Mouse (Mus musculus): ENCODE measurements around the gene Pnck. TPM values are rescaled to one million over a fixed set of nuclear protein-coding genes. Genes with fewer than 3 reads are reported as not detected.

Pnck gene
- polyA plus RNA-seq, 2 experiments = 0.89 to 0.96 TPM

DNA sequence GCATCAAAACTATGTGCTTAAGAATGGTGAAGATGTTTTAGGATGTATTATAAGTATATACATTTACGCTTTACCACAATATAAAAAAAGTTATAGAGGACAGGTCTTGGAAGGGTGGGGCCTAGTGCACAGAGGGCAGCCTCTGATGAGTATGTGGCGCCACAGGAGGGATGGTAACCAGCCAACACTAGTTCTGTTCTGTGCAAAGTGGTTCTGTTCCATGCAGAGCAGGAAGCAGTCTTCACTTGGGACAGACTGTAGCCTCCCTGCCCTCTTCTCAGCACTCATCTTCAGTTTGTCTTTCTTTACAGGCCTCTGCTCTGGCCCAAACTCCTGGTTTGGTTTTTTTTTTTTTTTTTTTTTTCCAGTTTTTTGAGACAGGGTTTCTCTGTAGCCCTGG lies 24.2 kb upstream of the Pnck start:
- no peak overlapping the region for H3K4me2 ChIP-seq (ENCODE audit: low read depth)
- no peaks in the 10 kb centered on the region for H3K9me3 ChIP-seq (ENCODE audit: control insufficient read depth, low read length)
- H3K4me3 ChIP-seq (ENCODE audit: insufficient read depth in 1 of 2, low read depth in 2 of 2, low read length in 2 of 2) = no peak overlapping the region
- no peak overlapping the region for H3K27ac ChIP-seq
- DNase-seq (ENCODE audit: low read depth in 3 of 3, low spot score in 3 of 3) (no peak), ATAC-seq (ENCODE audit: insufficient read depth) (no peak)
- H3K36me3 ChIP-seq (replicated peaks; ENCODE audit: control insufficient read depth, insufficient read depth, low read depth) = 0 out of 2 replicates have a peak, but pooled peaks cover under 1% of the 10 kb centered on the region
- H3K27me3 ChIP-seq (ENCODE audit: control insufficient read depth, insufficient read depth, low read length) = no peaks in the 10 kb centered on the region
- no peak for TF ChIP-seq CTCF (IDR thresholded peaks at IDR 0.05; ENCODE audit: low read depth)
- TF ChIP-seq EP300 (IDR thresholded peaks at IDR 0.05; ENCODE audit: low read depth) = no peak
- no peaks in the 10 kb centered on the region for H3K4me1 ChIP-seq (replicated peaks; ENCODE audit: control insufficient read depth in 2 of 2, insufficient read depth in 2 of 2, low read length in 1 of 2)
- H3K9ac ChIP-seq (replicated peaks) = no peak overlapping the region
- WGBS (ENCODE audit: insufficient replicate concordance) = 57% methylated on average over 2 of the region's 2 CpGs

DNA sequence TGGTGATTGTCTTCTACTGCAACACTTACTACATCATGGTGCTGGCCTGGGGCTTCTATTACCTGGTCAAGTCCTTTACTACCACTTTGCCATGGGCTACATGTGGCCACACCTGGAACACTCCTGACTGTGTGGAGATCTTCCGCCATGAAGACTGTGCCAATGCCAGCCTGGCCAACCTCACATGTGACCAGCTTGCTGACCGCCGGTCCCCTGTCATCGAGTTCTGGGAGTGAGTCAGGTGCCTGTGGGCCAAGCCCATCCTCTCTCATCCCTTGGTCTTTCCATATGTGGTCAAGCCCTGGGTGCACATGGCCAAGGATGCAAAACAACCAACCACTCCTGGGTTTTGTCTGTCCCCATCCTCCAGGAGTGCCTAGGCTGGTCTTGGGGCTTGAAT lies 16.8 kb upstream of the Pnck start:
- TF ChIP-seq CTCF (IDR thresholded peaks at IDR 0.05; ENCODE audit: low read depth) (no peak), EP300 (IDR thresholded peaks at IDR 0.05; ENCODE audit: low read depth) (no peak)
- H3K9me3 ChIP-seq (ENCODE audit: control insufficient read depth, low read length) = no peaks in the 10 kb centered on the region
- no peak overlapping the region for H3K4me3 ChIP-seq (ENCODE audit: insufficient read depth in 1 of 2, low read depth in 2 of 2, low read length in 2 of 2)
- H3K27ac ChIP-seq = no peak overlapping the region
- no peak overlapping the region for H3K4me2 ChIP-seq (ENCODE audit: low read depth)
- DNase-seq (ENCODE audit: low read depth in 3 of 3, low spot score in 3 of 3) (no peak), ATAC-seq (ENCODE audit: insufficient read depth) (no peak)
- H3K4me1 ChIP-seq (replicated peaks; ENCODE audit: control insufficient read depth in 2 of 2, insufficient read depth in 2 of 2, low read length in 1 of 2) = no peaks in the 10 kb centered on the region; a peak in 1 of 4 replicates
- H3K27me3 ChIP-seq (ENCODE audit: control insufficient read depth, insufficient read depth, low read length) = peaks cover 22% of the 10 kb centered on the region
- WGBS (ENCODE audit: insufficient replicate concordance) = 73% methylated on average over 4 of the region's 4 CpGs
- H3K9ac ChIP-seq (replicated peaks) = no peak overlapping the region
- H3K36me3 ChIP-seq (replicated peaks; ENCODE audit: control insufficient read depth, insufficient read depth, low read depth) = no peaks in the 10 kb centered on the region

DNA sequence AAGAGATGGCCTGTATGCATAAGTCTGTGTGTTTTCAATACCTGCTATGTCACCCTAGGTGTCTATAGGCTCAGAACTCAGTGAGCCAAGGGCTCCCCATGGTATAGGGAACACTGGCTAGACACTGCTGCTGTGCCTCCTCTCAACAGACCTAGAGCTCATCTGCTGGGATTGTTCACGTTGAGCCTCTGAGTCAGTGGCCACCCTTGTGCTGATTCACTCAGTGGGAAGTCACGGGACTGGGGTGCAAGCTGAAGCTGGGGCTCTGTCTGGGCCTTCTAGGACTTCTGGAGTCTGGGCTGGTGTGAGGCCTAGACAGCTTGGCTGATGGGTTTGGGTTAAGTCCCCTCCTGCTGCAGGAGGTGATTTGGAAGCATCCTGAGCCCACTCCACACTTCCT lies 15.3 kb upstream of the Pnck start:
- WGBS (ENCODE audit: insufficient replicate concordance) = 35% methylated on average over 2 of the region's 2 CpGs
- no peak for TF ChIP-seq EP300 (IDR thresholded peaks at IDR 0.05; ENCODE audit: low read depth)
- no peak for TF ChIP-seq CTCF (IDR thresholded peaks at IDR 0.05; ENCODE audit: low read depth)
- Histone ChIP-seq H3K9me3 (ENCODE audit: control insufficient read depth, low read length) (no peaks in the 10 kb centered on the region), H3K4me3 (ENCODE audit: insufficient read depth in 1 of 2, low read depth in 2 of 2, low read length in 2 of 2) (no peak overlapping the region), H3K4me1 (replicated peaks; ENCODE audit: control insufficient read depth in 2 of 2, insufficient read depth in 2 of 2, low read length in 1 of 2) (no peaks in the 10 kb centered on the region; a peak in 1 of 4 replicates), H3K9ac (replicated peaks) (no peak overlapping the region), H3K4me2 (ENCODE audit: low read depth) (no peak overlapping the region), H3K27me3 (ENCODE audit: control insufficient read depth, insufficient read depth, low read length) (peaks cover 22% of the 10 kb centered on the region), H3K27ac (no peak overlapping the region), H3K36me3 (replicated peaks; ENCODE audit: control insufficient read depth, insufficient read depth, low read depth) (no peaks in the 10 kb centered on the region)
- no peak for ATAC-seq (ENCODE audit: insufficient read depth)
- no peak for DNase-seq (ENCODE audit: low read depth in 3 of 3, low spot score in 3 of 3)

DNA sequence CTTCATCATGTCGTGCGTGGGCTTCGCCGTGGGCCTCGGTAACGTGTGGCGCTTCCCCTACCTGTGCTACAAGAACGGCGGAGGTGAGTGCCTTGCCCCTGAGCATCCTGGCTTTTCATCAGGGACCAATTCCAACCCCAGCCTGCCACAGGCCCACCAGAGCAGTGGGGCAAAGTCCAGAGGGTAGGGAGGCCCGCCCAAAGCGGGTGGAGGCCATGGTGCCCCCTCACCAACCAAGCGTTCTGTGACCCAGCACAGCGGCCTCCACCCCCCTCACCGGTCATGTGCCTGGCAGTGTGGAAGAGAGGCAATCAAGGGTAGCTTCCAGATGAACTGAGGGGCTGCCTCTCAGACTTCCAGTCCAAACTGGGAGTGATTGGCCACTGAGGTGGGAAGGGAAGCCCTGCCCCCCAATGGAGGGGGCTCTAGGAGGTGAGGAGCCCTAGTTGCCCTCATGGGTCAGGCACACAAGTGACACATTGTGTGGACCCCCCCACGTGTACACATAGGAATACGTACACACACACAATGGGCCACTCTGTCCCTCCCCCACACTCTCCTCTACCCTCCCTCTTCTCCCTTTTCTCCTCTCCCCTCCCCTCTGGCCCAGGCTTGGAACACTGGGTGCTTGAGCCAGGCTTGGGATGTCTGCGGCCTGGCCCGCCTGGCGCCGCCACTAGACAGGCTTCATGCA lies 14.2 kb upstream of the Pnck start:
- Histone ChIP-seq H3K9me3 (ENCODE audit: control insufficient read depth, low read length) (no peaks in the 10 kb centered on the region), H3K36me3 (replicated peaks; ENCODE audit: control insufficient read depth, insufficient read depth, low read depth) (no peaks in the 10 kb centered on the region), H3K4me2 (ENCODE audit: low read depth) (peak overlapping the region; percentile 59), H3K4me3 (ENCODE audit: insufficient read depth in 1 of 2, low read depth in 2 of 2, low read length in 2 of 2) (peak overlapping the region; percentile 3 to 49; a peak in 3 of 4 replicates), H3K27me3 (ENCODE audit: control insufficient read depth, insufficient read depth, low read length) (peaks cover 22% of the 10 kb centered on the region), H3K4me1 (replicated peaks; ENCODE audit: control insufficient read depth in 2 of 2, insufficient read depth in 2 of 2, low read length in 1 of 2) (no peaks in the 10 kb centered on the region; a peak in 1 of 4 replicates), H3K9ac (replicated peaks) (no peak overlapping the region), H3K27ac (no peak overlapping the region)
- no peak for ATAC-seq (ENCODE audit: insufficient read depth)
- no peak for DNase-seq (ENCODE audit: low read depth in 3 of 3, low spot score in 3 of 3)
- WGBS (ENCODE audit: insufficient replicate concordance) = 38% methylated on average over 19 of the region's 20 CpGs
- TF ChIP-seq CTCF (IDR thresholded peaks at IDR 0.05; ENCODE audit: low read depth) (no peak), EP300 (IDR thresholded peaks at IDR 0.05; ENCODE audit: low read depth) (no peak)

DNA sequence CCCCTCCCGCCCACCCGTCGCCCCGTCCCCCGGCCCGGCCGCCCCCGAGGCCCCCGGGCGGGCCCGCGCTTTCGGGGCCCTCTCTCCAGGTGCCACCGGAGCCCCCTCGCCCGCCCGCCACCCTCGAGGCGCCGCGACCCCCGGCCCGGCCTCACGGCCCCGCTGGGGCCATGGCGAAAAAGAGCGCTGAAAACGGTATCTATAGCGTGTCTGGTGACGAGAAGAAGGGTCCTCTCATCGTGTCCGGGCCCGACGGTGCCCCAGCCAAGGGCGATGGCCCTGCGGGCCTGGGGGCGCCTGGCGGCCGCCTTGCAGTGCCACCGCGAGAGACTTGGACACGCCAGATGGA lies 13.7 kb upstream of the Pnck start:
- Histone ChIP-seq H3K9me3 (ENCODE audit: control insufficient read depth, low read length) (no peaks in the 10 kb centered on the region), H3K36me3 (replicated peaks; ENCODE audit: control insufficient read depth, insufficient read depth, low read depth) (no peaks in the 10 kb centered on the region), H3K4me2 (ENCODE audit: low read depth) (peak overlapping the region; percentile 59), H3K4me1 (replicated peaks; ENCODE audit: control insufficient read depth in 2 of 2, insufficient read depth in 2 of 2, low read length in 1 of 2) (no peaks in the 10 kb centered on the region; a peak in 1 of 4 replicates), H3K27ac (no peak overlapping the region), H3K27me3 (ENCODE audit: control insufficient read depth, insufficient read depth, low read length) (peaks cover 22% of the 10 kb centered on the region), H3K4me3 (ENCODE audit: insufficient read depth in 1 of 2, low read depth in 2 of 2, low read length in 2 of 2) (peak overlapping the region; percentile 3 to 49; a peak in 3 of 4 replicates), H3K9ac (replicated peaks) (no peak overlapping the region)
- TF ChIP-seq CTCF (IDR thresholded peaks at IDR 0.05; ENCODE audit: low read depth) (no peak), EP300 (IDR thresholded peaks at IDR 0.05; ENCODE audit: low read depth) (no peak)
- DNase-seq (ENCODE audit: low read depth in 3 of 3, low spot score in 3 of 3) (no peak), ATAC-seq (ENCODE audit: insufficient read depth) (no peak)
- WGBS (ENCODE audit: insufficient replicate concordance) = 13% methylated on average over 27 of the region's 42 CpGs

Measured in liver, embryonic 14.5 days (tissue).